In the genomic region with DNA sequence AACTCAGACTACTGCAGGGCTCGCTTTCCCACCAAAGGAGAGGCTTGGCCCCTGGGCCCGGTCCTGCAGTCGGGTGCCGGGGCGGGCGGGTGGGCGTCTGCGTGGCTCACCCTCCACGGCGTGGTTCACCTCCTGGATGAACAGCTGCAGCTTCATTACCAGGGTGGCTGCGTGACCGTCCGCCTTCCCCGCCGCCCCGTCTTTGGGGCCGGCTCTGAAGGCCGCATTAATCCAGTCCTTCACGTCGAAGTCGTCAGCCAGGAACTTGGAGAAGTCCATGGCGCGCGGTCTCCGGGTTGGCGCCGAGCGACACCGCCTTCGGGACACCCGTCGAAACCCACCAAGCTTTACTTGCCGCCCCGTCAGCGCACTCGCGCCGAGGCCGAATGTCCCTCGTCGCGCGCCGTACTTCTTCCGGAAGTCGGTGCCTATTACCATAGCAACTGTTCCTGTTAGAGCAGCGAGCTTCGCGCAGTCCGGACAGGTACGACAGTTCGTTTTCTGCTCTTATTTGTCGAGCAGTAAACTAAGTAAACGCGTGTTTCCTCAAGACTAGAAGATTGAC, we compare ENCODE assay signal across 8 mouse cellular contexts. TPM values are rescaled to one million over a fixed set of nuclear protein-coding genes. Genes with fewer than 3 reads are reported as not detected.
DNase-seq lines count a peak whose midpoint lies in the region; ATAC-seq and TF ChIP-seq lines count a peak whose summit lies in the region.

A gene (minus strand): TSS at position 405 of the 565 bp plus-strand sequence.

- peak within 1 kb of the TSS; percentile 90 for H3K9ac ChIP-seq in ES-Bruce4 (ENCODE audit: low read depth, poor library complexity, severe bottlenecking)
- peak within 1 kb of the TSS; percentile 77 for H3K9ac ChIP-seq in forebrain, embryonic 13.5 days
- peak within 1 kb of the TSS; percentile 83 for H3K9ac ChIP-seq in liver, postnatal 0 days (replicated peaks)
- H3K9ac ChIP-seq in neural tube, embryonic 14.5 days (replicated peaks; ENCODE audit: low read depth, low read length): peak within 1 kb of the TSS; percentile 66

- peaks cover 3% of the 10 kb centered on the region; the same call in 1 of the 2 replicates for H3K36me3 ChIP-seq in ES-Bruce4 (ENCODE audit: control insufficient read depth, insufficient read depth, low read length, poor library complexity, severe bottlenecking)
- H3K36me3 ChIP-seq in forebrain, embryonic 13.5 days (ENCODE audit: poor library complexity, severe bottlenecking): peaks cover 9% of the 10 kb centered on the region; the same call in 1 of the 2 replicates
- no peaks in the 10 kb centered on the region for H3K36me3 ChIP-seq in liver, postnatal 0 days (replicated peaks; ENCODE audit: insufficient read depth, low read length)
- H3K36me3 ChIP-seq in neural tube, embryonic 14.5 days (ENCODE audit: control insufficient read depth, insufficient read depth, low read length): peaks cover 1% of the 10 kb centered on the region; the same call in 1 of the 2 replicates

- DNase-seq in heart, postnatal 10 days: peak; percentile 94 to 97
- DNase-seq in large intestine, adult 2 months (ENCODE audit: low read depth, low spot score): peak; percentile 59
- DNase-seq in liver, postnatal 0 days: peak; percentile 93
- DNase-seq in testis, postnatal 10 days (ENCODE audit: low spot score): peak; percentile 98

- no peaks in the 10 kb centered on the region for H3K9me3 ChIP-seq in ES-Bruce4 (replicated peaks; ENCODE audit: control insufficient read depth, insufficient read depth, low read length, poor library complexity, severe bottlenecking)
- no peaks in the 10 kb centered on the region for H3K9me3 ChIP-seq in forebrain, embryonic 13.5 days (replicated peaks)
- no peaks in the 10 kb centered on the region for H3K9me3 ChIP-seq in liver, postnatal 0 days (ENCODE audit: low read length)
- no peaks in the 10 kb centered on the region for H3K9me3 ChIP-seq in neural tube, embryonic 14.5 days (ENCODE audit: control insufficient read depth, low read length)

- TF ChIP-seq POLR2A in ES-Bruce4 (IDR thresholded peaks at IDR 0.05; ENCODE audit: insufficient read depth, low read length): no peak

- intact Hi-C loops in heart, postnatal 10 days (cut with DNase I): no loop called here

- under 1% methylated on average over 55 of the region's 55 CpGs for WGBS in forebrain, embryonic 13.5 days
- WGBS in large intestine, adult 2 months: under 1% methylated on average over 55 of the region's 55 CpGs
- under 1% methylated on average over 55 of the region's 55 CpGs for WGBS in liver, postnatal 0 days (ENCODE audit: insufficient replicate concordance)
- WGBS in neural tube, embryonic 14.5 days: 1% methylated on average over 55 of the region's 55 CpGs

- TF ChIP-seq CTCF in ES-Bruce4 (IDR thresholded peaks at IDR 0.05; ENCODE audit: low read depth, low read length): no peak
- TF ChIP-seq CTCF in liver, postnatal 0 days (IDR thresholded peaks at IDR 0.05; ENCODE audit: low read depth): no peak

- TF ChIP-seq EP300 in ES-Bruce4 (IDR thresholded peaks at IDR 0.05; ENCODE audit: insufficient read depth, low read depth, low read length): no peak
- TF ChIP-seq EP300 in liver, postnatal 0 days (IDR thresholded peaks at IDR 0.05; ENCODE audit: low read depth): no peak

- peak within 1 kb of the TSS; percentile 65 for H3K4me2 ChIP-seq in forebrain, embryonic 13.5 days
- peak within 1 kb of the TSS; percentile 90 for H3K4me2 ChIP-seq in liver, postnatal 0 days (ENCODE audit: low read depth, low read length)
- peak within 1 kb of the TSS; percentile 56 for H3K4me2 ChIP-seq in neural tube, embryonic 14.5 days (ENCODE audit: low read depth, low read length)

- no peaks in the 10 kb centered on the region for H3K4me1 ChIP-seq in ES-Bruce4 (ENCODE audit: control insufficient read depth, insufficient read depth, low read length)
- peaks cover 10% of the 10 kb centered on the region; the same call in 1 of the 2 replicates for H3K4me1 ChIP-seq in forebrain, embryonic 13.5 days
- peaks cover 6% of the 10 kb centered on the region; the same call in 1 of the 2 replicates for H3K4me1 ChIP-seq in liver, postnatal 0 days (ENCODE audit: insufficient read depth)
- no peaks in the 10 kb centered on the region for H3K4me1 ChIP-seq in neural tube, embryonic 14.5 days (ENCODE audit: control insufficient read depth, insufficient read depth, low read length)

- peak; percentile 82; the same call in 1 of the 2 replicates for ATAC-seq in cerebellum, adult (ENCODE audit: insufficient number of reproducible peaks, low FRiP score, low TSS enrichment)
- ATAC-seq in forebrain, embryonic 13.5 days: peak; percentile 93
- peak; percentile 96 for ATAC-seq in liver, postnatal 0 days
- ATAC-seq in neural tube, embryonic 14.5 days (ENCODE audit: low read depth): peak; percentile 94

- peak within 1 kb of the TSS; percentile 96 for H3K4me3 ChIP-seq in ES-Bruce4 (ENCODE audit: low read depth, low read length)
- peak within 1 kb of the TSS; percentile 68 for H3K4me3 ChIP-seq in forebrain, embryonic 13.5 days
- H3K4me3 ChIP-seq in liver, postnatal 0 days (ENCODE audit: low read depth, low read length): peak within 1 kb of the TSS; percentile 76
- H3K4me3 ChIP-seq in neural tube, embryonic 14.5 days (ENCODE audit: low read depth, low read length): peak within 1 kb of the TSS; percentile 75

- no peaks in the 10 kb centered on the region for H3K27me3 ChIP-seq in ES-Bruce4 (ENCODE audit: control insufficient read depth, insufficient read depth, low read length, poor library complexity, severe bottlenecking)
- no peaks in the 10 kb centered on the region for H3K27me3 ChIP-seq in forebrain, embryonic 13.5 days
- no peaks in the 10 kb centered on the region for H3K27me3 ChIP-seq in liver, postnatal 0 days (ENCODE audit: insufficient read depth, low read length)
- H3K27me3 ChIP-seq in neural tube, embryonic 14.5 days (ENCODE audit: control insufficient read depth, insufficient read depth, low read length): no peaks in the 10 kb centered on the region

- no peak within 1 kb of the TSS for H3K27ac ChIP-seq in ES-Bruce4 (ENCODE audit: insufficient read depth, low read length)
- H3K27ac ChIP-seq in forebrain, embryonic 13.5 days: no peak within 1 kb of the TSS
- H3K27ac ChIP-seq in liver, postnatal 0 days (ENCODE audit: low read depth): peak within 1 kb of the TSS; percentile 59
- no peak within 1 kb of the TSS for H3K27ac ChIP-seq in neural tube, embryonic 14.5 days (ENCODE audit: low read depth, low read length)

RNA-seq across cellular contexts. Expression of the gene that starts here (rescaled TPM):
- 19.0 and 21.7 TPM in 2 replicates for polyA plus RNA-seq in ES-Bruce4 (2011; ENCODE audit: insufficient read depth, insufficient read length, low read depth, missing spikeins)
- polyA plus RNA-seq in forebrain, embryonic 13.5 days (2015; fragmentation: Nextera tagmentation; extraction: Ambion mirVana): 18.2 and 21.2 TPM in 2 replicates
- total RNA-seq in heart, postnatal 10 days (2021): 10 to 100 TPM; 16.0 to 19.2 TPM
- polyA plus RNA-seq in large intestine, adult 2 months (2012; rRNA removed): 19.5 and 22.7 TPM in 2 replicates
- 4.2 and 5.4 TPM in 2 replicates for polyA plus RNA-seq in liver, postnatal 0 days (2015; fragmentation: Nextera tagmentation; extraction: Ambion mirVana)
- polyA plus RNA-seq in neural tube, embryonic 14.5 days (2014; fragmentation: Nextera tagmentation; extraction: Ambion mirVana): 27.3 and 30.1 TPM in 2 replicates
